Mouse (Mus musculus) kidney, postnatal 10 days (tissue): ENCODE data around the gene Blm.
"Not testable (repeated sequence)": the region's sequence is repeated elsewhere in the genome, so short reads cannot be mapped to it uniquely, and the experiment has no call there.

Experiments
- DNase-seq: peaks from one replicate; pipeline ENCODE4 v3.0.0; 2021; ENCODE audit warnings: mixed read lengths

Gene Blm

GRCm38 (mm10) chr7:80530646-80531045, 4.3 kb downstream of the Blm start:
- no peak for DNase-seq

DNA sequence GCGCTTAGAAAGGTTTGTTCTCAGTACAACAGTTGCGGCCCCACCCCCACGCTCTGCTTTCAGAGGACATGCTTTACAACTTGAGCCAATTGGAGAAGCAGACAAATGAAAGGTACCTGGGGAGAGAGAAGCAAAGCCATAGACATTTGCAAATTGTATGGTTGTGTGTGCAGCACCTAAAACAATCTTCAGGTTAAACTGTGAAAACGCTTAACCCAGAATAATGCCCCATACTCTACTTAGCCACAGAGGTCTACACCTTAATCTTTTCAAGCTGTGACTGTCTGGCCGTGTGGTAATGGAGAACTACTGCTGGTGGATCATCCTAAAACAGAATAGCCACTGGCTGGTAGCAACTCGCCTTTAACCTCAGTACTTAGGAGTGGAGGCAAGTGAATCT, 8.2 kb downstream of the Blm start:
- no peak for DNase-seq

- no peak for DNase-seq
These were observed 22.4 kb downstream of the Blm start for GRCm38 (mm10) chr7:80512408-80513085.

GRCm38 (mm10) chr7:80507697-80508096, 27.2 kb downstream of the Blm start:
- DNase-seq = not testable (repeated sequence)

GRCm38 (mm10) chr7:80506007-80506406, 28.9 kb downstream of the Blm start:
- DNase-seq = no peak

DNA sequence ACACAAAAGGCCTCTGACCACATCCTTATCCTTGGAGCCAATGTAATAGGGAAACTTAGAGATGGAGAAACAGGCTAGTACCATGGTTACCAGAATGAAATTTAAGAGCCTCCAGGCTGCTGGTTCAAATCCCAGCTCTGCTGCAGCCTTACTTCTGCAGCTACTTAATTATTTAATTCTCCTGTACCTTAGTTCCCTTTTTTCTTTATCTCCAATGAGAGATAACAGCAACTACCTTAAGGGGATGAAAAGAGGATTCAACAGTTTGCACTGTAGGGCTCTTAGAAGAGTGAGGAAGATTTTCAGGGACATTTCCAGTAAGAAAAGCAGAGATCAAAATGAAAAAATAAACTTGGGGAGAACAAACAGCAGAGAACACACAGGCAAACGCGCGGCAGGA, 30.0 kb downstream of the Blm start:
- no peak for DNase-seq

GRCm38 (mm10) chr7:80501006-80501405, 33.9 kb downstream of the Blm start:
- no peak for DNase-seq

- no peak for DNase-seq
These were observed 34.8 kb downstream of the Blm start for GRCm38 (mm10) chr7:80500099-80500498.

GRCm38 (mm10) chr7:80499190-80499962, 35.5 kb downstream of the Blm start:
- DNase-seq = no peak

DNA sequence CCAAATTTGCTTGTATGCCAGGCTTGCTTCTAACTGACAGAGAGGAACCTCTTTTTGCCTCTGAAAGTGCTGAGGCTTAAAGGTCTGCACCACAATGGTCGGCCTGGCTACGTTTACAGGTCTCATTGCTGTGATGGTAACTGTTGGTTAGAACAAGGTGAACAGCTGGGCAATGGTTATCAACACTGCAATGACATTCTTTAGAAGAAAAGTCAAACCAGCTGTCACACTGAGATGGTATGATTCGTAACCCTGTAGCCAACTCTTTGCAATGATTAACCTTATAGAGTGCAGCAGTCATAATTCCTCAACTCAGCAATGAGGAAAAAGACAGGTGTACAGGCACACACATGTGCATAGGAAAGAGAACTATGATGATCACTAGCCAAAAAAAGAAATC, 38.3 kb downstream of the Blm start:
- DNase-seq = no peak

- no peak for DNase-seq
These were observed 39.7 kb downstream of the Blm start for GRCm38 (mm10) chr7:80495210-80495609.

GRCm38 (mm10) chr7:80491995-80492394, 42.9 kb downstream of the Blm start:
- DNase-seq = no peak

- no peak for DNase-seq
These were observed 43.8 kb downstream of the Blm start for GRCm38 (mm10) chr7:80491086-80491485.

DNA sequence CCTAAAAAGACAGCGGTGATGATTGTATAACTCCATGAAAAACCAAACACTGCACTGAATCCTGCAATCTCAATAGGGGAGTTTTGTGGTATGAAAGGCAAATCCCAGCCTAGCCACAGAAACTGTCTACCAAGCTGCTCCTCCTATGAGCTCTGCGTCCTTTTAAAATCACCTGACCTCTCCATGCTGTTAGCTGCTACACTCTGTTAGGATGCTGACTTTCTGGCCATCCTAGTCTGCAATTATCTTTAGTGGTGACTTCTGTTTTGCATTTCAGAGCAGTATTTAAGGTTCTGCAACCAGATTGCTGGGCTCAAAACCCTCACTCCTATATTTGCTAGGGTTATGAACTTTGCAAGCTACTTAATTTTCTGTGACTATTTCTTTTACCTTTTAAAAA, 44.6 kb downstream of the Blm start:
- DNase-seq = no peak

DNA sequence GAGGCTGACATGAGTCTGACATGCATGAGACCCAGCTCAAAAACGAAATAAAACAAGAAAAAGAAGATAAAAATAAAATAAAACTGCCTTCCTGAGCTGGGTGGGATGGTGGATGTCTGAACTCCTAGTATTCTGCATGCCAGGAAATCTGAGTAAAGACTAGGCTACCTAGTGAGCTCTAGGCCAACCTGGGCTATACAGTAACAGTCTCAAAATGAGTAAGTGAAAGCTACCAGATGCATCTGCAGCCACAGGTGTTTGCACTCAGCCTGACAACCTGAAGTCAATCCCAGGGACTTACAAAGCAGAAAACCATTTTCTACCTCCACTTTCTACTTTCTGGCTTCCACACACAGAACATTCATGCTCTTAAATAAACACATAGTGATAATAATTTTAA, 45.5 kb downstream of the Blm start:
- no peak for DNase-seq

GRCm38 (mm10) chr7:80487239-80487638, 47.7 kb downstream of the Blm start:
- no peak for DNase-seq

DNA sequence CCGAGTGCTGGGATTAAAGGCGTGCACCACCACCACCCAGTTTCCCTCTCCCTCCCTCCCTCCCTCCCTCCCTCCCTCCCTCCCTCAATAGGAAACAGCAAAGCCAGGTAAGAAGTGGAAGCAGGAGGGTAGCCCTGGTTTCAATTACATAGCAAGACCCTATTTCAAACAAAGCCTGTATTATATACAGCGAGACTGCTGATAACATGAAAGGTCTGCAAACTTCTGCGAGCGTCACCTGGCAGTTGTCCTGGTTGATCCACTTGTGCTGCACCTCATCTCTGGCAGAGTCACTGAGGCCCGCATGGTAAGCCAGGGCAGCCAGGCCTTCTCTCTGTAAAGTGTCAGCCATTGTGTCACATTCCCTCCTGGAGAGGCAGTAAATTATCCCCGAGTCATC, 54.8 kb downstream of the Blm start:
- no peak for DNase-seq

DNA sequence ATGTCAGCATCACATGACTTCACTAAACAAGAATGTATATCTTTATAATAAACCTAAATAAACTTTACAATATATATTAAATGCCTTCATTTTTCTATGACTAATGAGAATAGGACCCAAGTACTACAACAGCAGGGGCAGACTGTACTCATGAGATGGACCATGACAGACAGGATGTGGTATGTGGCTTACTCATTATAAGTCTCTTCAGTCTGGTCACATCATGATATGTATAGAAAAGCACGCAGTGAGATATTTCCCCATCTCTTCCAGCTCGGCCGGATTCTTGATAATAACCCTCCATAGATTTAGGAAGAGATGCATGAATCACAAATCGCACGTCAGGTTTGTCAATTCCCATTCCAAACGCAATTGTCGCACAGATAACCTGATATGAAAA, 61.1 kb downstream of the Blm start:
- DNase-seq = no peak

DNA sequence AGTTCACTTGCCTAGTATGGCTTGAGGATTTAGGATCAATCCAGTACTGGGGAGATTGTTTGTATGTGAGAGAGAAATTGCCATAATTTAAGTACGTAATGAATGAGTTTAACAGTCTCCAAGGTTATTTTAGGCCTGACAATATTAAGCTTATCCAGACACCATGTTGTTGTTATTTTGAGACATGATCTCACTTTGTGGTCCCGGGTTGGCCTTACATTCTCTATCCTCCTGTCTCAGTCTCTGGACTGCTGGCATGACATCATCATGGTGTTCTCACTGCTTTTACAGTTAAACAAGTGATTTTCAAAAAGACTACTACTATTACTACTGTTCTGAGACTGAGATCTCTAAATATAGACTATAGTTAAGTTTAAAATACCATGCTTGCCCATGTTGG, 66.1 kb downstream of the Blm start:
- no peak for DNase-seq

- DNase-seq = no peak
These were observed 67.6 kb downstream of the Blm start for GRCm38 (mm10) chr7:80467334-80467733.

GRCm38 (mm10) chr7:80464831-80465230, 70.1 kb downstream of the Blm start:
- DNase-seq = no peak

- DNase-seq = no peak
These were observed 73.0 kb downstream of the Blm start for GRCm38 (mm10) chr7:80461891-80462290.

DNA sequence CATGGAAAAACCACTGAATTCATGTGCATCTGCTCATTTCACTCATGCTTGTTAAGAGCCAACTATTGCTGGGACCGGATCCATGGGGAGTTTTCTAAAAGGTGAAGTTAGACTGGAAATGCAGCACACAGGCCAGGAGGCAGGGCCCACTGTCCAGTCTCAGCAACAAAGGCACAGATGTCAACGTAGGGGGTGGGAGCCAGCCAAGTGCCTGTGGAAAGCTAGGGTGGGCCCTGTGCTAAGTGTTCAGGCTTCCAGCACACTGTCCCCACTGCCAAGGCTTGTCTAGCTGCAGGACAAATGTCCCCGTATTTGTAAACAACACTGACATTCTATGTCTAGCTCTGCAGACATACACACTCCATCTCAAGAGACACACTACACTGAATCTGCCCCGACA, 74.0 kb downstream of the Blm start:
- no peak for DNase-seq

- DNase-seq = no peak
These were observed 74.7 kb downstream of the Blm start for GRCm38 (mm10) chr7:80460199-80460598.
